Mouse (Mus musculus): ENCODE results near the gene Olfr853. TPM values are rescaled to one million over a fixed set of nuclear protein-coding genes. Genes with fewer than 3 reads are reported as not detected.

Olfr853 gene
- not detected in 2 replicates for polyA plus RNA-seq (2015; fragmentation: Nextera tagmentation; extraction: Ambion mirVana)

DNA sequence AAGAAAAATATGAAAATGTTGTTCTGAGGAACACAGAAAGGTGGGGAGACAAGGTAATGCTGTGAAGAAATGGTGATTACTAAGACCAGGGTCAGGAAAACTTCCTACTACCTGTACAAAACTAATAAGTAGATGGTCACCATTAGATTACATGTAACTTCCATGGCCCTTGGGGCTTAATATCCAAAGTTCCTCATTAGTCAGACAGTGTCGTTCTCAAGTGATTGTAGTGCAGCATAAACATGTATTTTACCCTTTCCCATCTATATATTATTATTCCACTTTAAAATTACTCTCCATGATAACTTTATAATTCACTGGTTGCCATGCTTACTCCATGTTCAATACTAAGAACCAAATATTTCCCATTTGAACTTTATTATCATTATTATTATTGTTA lies at the start of gene Olfr853:
Olfr853 (minus strand) TSS at position 101 of the 400 bp plus-strand sequence.
- no peak within 1 kb of the TSS for H3K4me3 ChIP-seq
- no peaks in the 10 kb centered on the region for H3K27me3 ChIP-seq
- no peaks in the 10 kb centered on the region for H3K36me3 ChIP-seq
- no peak within 1 kb of the TSS for H3K9ac ChIP-seq
- H3K9me3 ChIP-seq = no peaks in the 10 kb centered on the region
- WGBS = 82% methylated on average over 1 of the region's 1 CpGs
- H3K27ac ChIP-seq = no peak within 1 kb of the TSS
- ATAC-seq (ENCODE audit: insufficient number of reproducible peaks, low FRiP score, low TSS enrichment, low read depth) = no peak
- H3K4me2 ChIP-seq = no peak within 1 kb of the TSS
- H3K4me1 ChIP-seq = no peaks in the 10 kb centered on the region

DNA sequence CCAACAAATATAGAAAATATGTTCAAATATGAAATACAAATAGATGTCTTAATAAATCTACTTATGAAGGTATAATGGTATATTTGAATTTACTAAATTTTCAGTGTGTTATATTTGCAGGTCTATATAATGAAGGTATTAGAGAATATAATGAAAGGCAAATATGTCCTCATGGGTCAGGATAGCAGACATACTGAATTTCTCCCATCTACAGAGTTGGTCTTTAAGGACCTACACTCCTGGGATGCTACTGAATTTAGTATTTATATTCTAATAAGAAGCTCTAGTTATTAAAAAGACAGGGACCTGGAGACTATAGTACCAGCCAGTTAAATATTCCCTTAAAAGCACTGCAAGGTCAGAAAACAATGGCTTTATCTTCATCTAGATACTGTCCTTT lies 41.4 kb upstream of the Olfr853 start, which contains the start of gene Olfr855:
Olfr855 (plus strand) TSS at position 301 of the 400 bp plus-strand sequence.
- Histone ChIP-seq H3K9ac (no peak within 1 kb of the TSS), H3K27ac (no peak within 1 kb of the TSS), H3K9me3 (no peaks in the 10 kb centered on the region), H3K4me2 (no peak within 1 kb of the TSS), H3K4me3 (no peak within 1 kb of the TSS), H3K27me3 (no peaks in the 10 kb centered on the region), H3K36me3 (no peaks in the 10 kb centered on the region), H3K4me1 (no peaks in the 10 kb centered on the region)
- ATAC-seq (ENCODE audit: insufficient number of reproducible peaks, low FRiP score, low TSS enrichment, low read depth) = no peak

DNA sequence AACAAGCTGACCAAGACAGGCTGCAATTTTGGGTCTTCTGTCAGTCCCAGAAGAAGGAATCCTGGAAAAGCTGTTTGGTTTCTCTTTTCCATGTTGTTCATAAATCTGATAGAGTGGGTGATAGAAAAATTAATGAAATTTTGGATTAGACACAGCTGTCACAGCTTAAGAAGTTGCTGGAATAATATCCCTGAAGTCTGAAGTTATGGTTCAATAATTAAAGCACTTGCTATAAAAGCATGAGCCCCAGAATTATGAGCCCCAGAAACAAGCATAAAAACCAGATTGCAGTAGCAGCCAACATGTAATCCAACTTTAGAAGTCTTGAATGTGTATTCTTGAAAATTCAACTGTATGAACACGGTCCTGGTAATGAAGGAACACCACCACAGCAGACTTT lies 26.4 kb upstream of the Olfr853 start, which contains the start of gene Olfr854:
Olfr854 (minus strand) TSS at position 101 of the 400 bp plus-strand sequence.
- Histone ChIP-seq H3K36me3 (no peaks in the 10 kb centered on the region), H3K4me3 (no peak within 1 kb of the TSS), H3K9ac (no peak within 1 kb of the TSS), H3K4me2 (no peak within 1 kb of the TSS), H3K4me1 (no peaks in the 10 kb centered on the region), H3K27ac (no peak within 1 kb of the TSS), H3K27me3 (no peaks in the 10 kb centered on the region), H3K9me3 (no peaks in the 10 kb centered on the region)
- WGBS = 70% methylated on average over 1 of the region's 1 CpGs
- no peak for ATAC-seq (ENCODE audit: insufficient number of reproducible peaks, low FRiP score, low TSS enrichment, low read depth)

DNA sequence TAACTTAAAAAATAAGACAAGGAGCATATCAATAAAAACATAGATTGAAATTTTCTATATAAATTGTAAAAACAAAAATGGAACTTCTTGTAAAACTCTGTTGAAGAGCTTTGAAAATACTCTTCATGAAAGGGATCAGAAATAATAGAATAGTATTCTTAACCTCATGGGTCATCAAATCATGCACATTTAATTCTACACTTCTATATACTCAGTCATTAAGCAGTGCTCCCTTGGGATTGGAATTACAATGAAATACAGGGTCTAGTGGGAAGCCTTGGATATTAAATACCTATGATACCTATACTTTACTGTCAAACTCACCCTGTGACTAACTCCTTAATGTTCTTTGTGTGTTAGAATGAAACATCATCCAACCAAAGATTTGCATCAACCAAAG lies 47.9 kb downstream of the Olfr853 start, which contains the start of gene Olfr851:
Olfr851 (plus strand) TSS at position 301 of the 400 bp plus-strand sequence.
- H3K4me2 ChIP-seq = no peak within 1 kb of the TSS
- no peaks in the 10 kb centered on the region for H3K9me3 ChIP-seq
- H3K27me3 ChIP-seq = no peaks in the 10 kb centered on the region
- H3K4me3 ChIP-seq = no peak within 1 kb of the TSS
- no peak within 1 kb of the TSS for H3K27ac ChIP-seq
- no peaks in the 10 kb centered on the region for H3K4me1 ChIP-seq
- no peak for ATAC-seq (ENCODE audit: insufficient number of reproducible peaks, low FRiP score, low TSS enrichment, low read depth)
- no peak within 1 kb of the TSS for H3K9ac ChIP-seq
- no peaks in the 10 kb centered on the region for H3K36me3 ChIP-seq

Other genes starting within 250 kb of the Olfr853 start
- gene Olfr844, start 224.7 kb downstream of the Olfr853 start, polyA plus RNA-seq (2015; fragmentation: Nextera tagmentation; extraction: Ambion mirVana) = not detected in 2 replicates
- gene Olfr845, start 204.6 kb downstream of the Olfr853 start, polyA plus RNA-seq (2015; fragmentation: Nextera tagmentation; extraction: Ambion mirVana) = not detected in 2 replicates
- gene Olfr846, start 177.1 kb downstream of the Olfr853 start, polyA plus RNA-seq (2015; fragmentation: Nextera tagmentation; extraction: Ambion mirVana) = not detected in 2 replicates
- gene Olfr847, start 162.4 kb downstream of the Olfr853 start, polyA plus RNA-seq (2015; fragmentation: Nextera tagmentation; extraction: Ambion mirVana) = not detected in 2 replicates
- not detected in 2 replicates for gene Olfr849, start 100.8 kb downstream of the Olfr853 start, polyA plus RNA-seq (2015; fragmentation: Nextera tagmentation; extraction: Ambion mirVana)
- gene Olfr850, start 62.8 kb downstream of the Olfr853 start, polyA plus RNA-seq (2015; fragmentation: Nextera tagmentation; extraction: Ambion mirVana) = not detected in 2 replicates
- gene Olfr851, start 47.8 kb downstream of the Olfr853 start, polyA plus RNA-seq (2015; fragmentation: Nextera tagmentation; extraction: Ambion mirVana) = not detected in 2 replicates
- not detected in 2 replicates for gene Olfr854, start 26.3 kb upstream of the Olfr853 start, polyA plus RNA-seq (2015; fragmentation: Nextera tagmentation; extraction: Ambion mirVana)
- gene Olfr855, start 41.5 kb upstream of the Olfr853 start, polyA plus RNA-seq (2015; fragmentation: Nextera tagmentation; extraction: Ambion mirVana) = not detected in 2 replicates
- gene Zfp317, start 81.0 kb upstream of the Olfr853 start, polyA plus RNA-seq (2015; fragmentation: Nextera tagmentation; extraction: Ambion mirVana) = 22.7 and 23.8 TPM in 2 replicates
- not detected in 2 replicates for gene Olfr857, start 168.4 kb upstream of the Olfr853 start, polyA plus RNA-seq (2015; fragmentation: Nextera tagmentation; extraction: Ambion mirVana)
- gene Olfr58, start 239.2 kb upstream of the Olfr853 start, polyA plus RNA-seq (2015; fragmentation: Nextera tagmentation; extraction: Ambion mirVana) = not detected in 2 replicates

Measured in limb, embryonic 15.5 days (tissue).